Mouse (Mus musculus): Measurements from ENCODE around the gene Hdac11.

DNA sequence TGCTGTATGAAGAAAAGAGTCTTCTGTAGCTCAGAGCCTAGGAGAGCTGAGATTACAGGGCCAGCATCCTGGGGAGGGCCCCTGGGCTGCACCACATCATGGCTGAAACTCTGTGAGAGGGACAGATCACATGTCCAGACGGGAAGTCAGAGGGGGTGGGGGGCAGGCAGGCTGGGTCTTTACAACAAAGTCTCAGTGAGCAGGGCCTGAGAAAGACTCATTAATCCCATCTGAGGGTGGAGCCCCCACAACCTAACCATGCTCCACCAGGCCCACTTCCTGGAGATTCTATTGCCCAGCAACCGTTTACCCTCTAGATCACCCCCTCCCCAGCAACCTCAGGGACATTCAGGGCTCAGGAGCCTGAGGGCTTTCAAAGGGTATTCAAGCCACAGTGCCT, 53.3 kb downstream of the Hdac11 start:
- TF ChIP-seq CTCF (IDR thresholded peaks at IDR 0.05; ENCODE audit: extremely low read depth, insufficient read depth, low read length) (no peak), POLR2A (IDR thresholded peaks at IDR 0.05; ENCODE audit: extremely low read depth, insufficient read depth, low read length) (no peak)

All from cortical plate, adult 2 months (tissue).